Mouse (Mus musculus) cerebellum, postnatal 10 days (tissue): ENCODE data around the gene Rai14.

Experiments used
- DNase-seq, 2 experiments: peaks; one replicate each; pipeline ENCODE4 v3.0.0; 2021; ENCODE audit warnings: mixed read lengths in 2 of 2

Rai14 gene

DNA sequence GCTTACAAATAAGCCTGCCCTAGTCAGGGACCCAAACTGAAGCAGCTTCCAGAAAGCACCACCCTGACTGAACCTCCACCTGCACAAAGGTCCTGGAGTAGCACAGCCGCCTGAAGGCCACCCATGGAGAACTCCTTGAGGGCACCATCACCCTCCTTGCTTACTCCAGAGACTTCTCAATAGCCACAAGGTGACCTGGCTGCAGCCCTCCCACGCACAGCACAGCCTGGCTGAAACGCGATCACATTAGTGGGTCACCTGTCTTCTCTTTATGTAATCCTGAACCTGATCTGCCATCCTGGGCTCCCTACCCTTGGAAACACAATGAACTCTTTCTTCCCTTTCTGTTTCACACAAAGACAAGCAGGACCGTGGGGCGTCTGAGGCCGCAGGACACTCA is 27.1 kb downstream of the Rai14 start:
- no peak for DNase-seq

DNA sequence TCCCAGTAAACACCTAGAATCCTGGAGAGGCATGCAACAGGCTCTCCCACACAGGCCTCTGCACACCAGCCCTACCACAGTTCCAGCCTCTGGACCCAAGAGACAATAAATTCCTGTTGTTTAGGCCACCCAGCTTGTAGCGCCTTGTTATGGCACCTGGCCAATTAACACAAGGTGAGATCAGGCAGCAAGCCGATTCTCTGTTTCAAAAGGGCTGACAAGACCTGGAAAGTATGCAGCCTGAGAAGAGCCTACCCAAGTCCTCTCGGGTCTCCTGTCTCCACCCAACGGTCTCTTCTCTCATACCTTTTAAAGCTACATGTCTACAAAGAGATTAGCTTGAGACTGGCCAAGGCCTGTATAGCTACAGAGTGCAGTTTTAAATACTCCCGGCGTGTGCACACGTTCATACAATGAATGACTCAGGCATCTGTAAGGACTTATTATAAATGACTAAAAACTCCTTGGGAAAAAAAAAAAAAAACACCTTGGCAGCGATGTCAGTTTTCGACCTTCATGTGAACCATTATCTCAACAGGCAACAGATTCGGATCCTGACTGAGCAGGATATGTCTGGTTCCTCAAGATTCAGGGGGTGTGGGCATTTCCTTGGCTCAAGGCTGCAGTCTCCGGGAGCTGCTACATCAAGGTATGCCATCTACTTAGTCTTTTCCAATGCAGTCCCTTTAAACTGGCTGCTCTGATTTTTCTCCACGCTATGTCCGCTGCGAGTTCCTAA is 28.6 kb downstream of the Rai14 start:
- no peak for DNase-seq

DNA sequence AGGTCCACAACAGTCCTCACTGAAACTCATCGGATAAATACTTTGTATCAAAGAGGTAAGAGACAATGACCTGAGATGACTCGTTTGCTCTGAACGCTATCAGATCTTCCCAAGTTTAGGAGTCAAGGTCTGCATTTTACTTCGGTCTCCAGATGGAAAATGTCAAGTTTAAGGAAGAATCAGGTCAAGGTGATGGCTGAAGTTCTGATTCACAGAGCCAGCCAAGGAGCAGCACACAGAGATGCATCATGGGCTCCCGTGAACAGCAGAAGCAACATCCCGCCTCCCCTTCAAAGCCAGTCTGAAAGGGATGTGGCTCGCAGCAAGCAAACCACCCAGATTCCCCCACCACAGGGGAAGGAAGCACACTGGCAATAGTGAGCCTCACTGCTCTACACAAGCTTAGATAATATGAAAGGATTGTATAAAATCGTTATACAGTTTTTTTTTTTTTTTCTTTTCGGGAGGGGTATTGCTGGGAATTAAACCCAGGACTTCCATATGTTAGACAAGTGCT is 30.7 kb downstream of the Rai14 start:
- DNase-seq: no peak

DNA sequence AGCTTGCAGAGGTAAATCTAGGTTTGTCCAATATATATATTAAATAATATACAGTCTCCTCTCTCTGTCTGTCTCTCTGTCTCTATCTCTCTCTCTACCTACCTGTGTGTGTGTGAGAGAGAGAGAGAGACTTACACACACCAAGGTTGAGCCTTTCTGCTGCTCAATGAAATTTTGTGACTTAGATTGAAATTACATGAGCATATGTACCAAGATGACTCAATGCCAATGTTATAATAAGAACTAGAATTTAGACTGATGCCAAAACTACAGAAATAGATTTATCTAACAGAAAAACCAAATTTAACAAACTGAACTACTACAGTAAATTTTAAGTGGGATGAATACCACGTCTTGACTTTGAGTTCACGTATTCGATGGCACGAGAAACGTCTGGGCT is 33.9 kb downstream of the Rai14 start:
- DNase-seq: no peak

DNA sequence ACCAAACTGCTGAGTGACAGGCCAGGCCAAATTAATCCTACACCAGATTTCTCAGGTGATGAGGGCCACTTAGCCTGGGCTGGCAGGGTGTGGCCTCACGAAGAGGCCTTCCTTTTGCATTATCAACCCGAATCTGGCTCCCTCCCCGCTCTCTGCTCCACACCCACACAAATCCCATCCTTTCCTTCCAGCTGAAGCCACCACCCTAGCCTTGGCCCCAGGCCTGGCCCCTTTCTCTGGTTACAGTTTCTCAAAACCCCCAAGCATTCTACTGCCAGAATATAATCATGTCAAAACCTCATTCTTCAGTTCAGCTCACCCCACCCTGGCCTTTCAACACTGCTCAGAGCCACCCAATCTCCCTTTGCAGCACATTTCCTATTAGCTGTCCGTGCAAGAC is 34.9 kb downstream of the Rai14 start:
- DNase-seq: no peak

DNA sequence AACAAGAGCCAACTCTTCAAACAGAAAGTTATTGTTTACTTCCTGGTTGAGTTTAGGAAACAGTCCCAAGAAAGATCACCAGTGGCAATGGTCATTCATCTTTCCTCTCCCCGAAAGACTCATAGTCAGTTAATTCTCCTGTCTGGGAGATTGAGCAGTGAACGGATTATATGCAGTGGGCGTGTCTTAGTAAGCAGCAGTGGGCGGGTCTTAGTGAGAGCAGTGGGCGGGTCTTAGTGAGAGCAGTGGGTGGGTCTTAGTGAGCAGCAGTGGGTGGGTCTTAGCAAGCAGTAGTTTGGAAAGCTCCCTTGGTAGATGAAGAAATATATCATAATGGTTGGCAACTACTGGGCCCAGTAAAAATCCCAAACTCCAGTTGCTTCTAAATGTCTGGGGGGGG is 38.6 kb downstream of the Rai14 start:
- DNase-seq: no peak

- DNase-seq: no peak
These were observed 41.5 kb downstream of the Rai14 start for GRCm38 (mm10) chr15:10672880-10673279.

DNA sequence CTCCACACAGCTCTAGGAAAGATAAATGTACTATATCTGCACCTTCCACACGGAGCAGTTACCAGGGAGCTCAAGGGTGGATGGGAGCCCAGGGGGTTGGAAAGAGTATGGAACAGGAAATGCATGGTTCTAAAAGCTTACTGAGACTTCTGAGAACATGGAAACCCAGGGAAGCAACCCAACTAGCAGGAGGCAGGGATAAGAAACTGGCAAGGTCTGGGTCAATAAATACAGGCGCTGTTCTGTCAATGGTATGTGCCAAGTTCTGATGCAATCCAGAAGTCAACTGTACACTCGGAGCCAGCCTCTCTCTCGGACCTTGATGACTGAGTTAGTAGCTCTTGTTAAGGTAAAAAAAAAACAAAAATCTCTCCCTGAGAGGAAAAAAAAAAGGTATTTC is 42.6 kb downstream of the Rai14 start:
- DNase-seq: no peak

DNA sequence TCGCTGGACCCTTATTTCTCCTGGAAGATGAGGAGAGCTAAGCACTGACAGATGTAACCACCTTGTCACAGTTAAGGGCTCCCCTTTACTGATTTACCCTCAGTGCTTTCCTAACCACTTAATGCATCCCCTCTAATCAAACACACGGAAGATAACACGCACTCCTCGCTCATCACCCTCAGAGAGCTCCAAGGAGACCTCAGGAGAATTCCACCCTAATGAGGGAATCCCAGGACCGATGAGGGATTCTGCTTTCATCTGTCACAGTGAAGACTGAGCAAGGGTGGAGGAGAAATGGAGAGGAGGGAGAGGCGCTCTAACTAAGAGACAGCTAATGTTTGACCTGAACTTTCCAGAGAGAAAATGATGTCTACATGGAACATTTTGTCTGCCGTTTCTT is 44.3 kb downstream of the Rai14 start:
- DNase-seq: no peak

GRCm38 (mm10) chr15:10668120-10668900 is 46.1 kb downstream of the Rai14 start:
- DNase-seq: no peak

GRCm38 (mm10) chr15:10665816-10666215 is 48.6 kb downstream of the Rai14 start:
- no peak for DNase-seq

DNA sequence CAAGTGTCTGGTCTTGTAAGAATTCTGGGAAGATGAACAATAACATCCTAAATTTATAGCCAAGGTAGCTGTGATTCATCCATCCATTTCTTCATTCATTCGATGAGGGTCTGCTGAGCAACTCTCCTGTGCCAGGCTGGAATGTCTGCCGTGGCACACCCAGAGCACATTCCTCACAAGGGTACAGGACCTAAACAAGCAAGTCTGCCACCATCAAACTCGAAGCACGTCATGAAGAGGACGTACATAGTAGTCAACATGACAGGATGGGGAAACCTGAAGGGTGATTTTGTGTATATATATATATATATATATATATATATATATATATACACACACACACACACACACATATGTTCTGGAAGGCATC is 49.9 kb downstream of the Rai14 start:
- DNase-seq: no peak

DNA sequence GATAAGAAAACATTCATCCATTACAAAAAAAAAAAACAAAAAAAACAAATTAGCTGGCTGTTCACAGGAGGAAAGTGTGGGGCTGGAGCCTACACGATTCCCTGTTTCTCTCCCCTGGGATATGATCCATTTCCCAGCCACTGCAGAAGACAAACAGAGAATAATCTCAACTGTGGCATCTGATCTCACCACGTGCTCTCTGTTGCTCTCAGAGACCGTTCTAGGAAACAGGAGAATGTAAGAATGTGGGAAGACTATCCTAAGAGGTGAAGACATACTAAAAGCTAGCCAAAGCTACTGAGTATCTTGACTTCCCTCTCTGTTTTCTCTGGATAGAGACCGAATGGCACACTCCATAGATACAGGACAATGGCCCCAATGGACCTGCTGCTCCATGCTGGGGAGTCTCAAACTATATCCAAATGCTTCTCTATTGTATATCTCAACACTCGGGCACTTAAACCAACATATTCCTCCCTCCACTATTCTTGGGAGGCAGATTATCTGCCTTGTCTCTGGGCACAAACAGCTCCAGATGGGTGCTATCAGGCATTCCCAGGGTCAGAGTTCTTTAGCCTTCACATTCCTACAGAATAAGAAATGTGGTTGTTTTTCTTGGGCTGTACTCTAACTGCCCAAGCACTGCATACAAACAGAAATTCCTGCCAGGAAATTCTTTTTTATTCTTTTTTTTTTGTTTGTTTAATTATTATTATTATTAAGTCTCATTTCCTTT is 50.5 kb downstream of the Rai14 start:
- DNase-seq: no peak

DNA sequence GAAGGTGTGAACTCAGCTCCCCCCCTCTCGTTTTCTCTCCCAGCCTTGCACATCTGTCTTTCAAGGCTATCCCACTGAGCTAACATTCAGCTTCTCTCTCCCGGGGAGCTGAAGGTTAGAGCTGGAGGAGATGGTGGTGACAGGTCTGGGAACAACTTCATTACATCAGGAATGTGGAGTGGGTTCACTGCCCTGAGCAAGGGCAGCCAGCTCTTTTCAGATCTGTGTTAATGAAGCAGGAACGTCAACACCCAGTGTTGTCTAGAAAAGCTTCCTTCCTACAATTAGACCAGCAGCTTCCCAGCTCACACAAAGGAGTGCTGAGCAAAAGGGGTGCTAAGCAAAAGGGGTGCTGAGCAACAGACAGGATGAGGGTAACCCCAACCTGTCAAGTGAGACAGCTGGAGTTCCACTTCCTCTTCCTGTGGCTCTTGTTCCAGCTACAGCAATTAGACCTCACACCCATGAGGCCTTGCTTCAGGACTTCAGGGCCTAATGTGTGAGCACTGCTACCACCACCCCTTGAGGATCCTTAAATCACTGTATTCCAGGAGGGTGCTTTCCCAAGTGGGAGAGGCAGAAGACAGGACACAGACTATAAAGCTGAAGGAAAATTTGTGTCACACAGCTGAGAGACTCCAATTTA is 52.3 kb downstream of the Rai14 start:
- DNase-seq: no peak

- no peak for DNase-seq
These were observed 55.6 kb downstream of the Rai14 start for GRCm38 (mm10) chr15:10658803-10659202.

- DNase-seq: no peak
These were observed 58.3 kb downstream of the Rai14 start for GRCm38 (mm10) chr15:10656146-10656545.

DNA sequence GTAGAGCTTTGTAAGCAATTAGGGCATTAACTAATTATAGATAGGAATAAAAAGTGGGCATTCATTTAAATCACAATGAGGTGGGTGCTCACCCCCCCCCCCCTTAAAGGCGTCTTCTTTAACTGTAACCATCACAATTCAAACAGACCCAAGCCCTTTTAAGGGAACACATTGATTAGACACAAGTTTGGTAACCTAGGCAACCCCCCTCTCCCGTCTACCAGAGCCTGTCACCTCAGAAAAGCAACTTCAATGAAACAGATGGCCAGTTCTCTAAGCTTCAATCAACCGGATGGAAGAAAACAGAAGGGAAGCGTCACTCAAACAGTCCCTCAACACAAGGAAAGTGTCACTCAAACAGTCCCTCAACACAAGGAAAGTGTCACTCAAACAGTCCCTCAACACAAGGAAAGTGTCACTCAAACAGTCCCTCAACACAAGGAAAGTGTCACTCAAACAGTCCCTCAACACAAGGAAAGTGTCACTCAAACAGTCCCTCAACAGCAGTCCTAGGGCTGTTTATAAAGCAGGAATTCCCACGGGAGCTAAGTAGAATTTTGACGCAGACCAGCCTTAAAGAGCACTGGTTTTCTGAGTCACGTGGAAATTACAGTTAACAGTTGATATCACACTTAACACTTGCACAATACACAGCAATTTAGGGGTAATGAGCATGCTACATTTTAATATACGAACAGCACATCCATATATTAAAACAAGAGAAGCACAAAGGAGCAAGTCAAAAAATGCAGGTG is 59.1 kb downstream of the Rai14 start:
- peak in 1 of 2 experiments; percentile 9 for DNase-seq

DNA sequence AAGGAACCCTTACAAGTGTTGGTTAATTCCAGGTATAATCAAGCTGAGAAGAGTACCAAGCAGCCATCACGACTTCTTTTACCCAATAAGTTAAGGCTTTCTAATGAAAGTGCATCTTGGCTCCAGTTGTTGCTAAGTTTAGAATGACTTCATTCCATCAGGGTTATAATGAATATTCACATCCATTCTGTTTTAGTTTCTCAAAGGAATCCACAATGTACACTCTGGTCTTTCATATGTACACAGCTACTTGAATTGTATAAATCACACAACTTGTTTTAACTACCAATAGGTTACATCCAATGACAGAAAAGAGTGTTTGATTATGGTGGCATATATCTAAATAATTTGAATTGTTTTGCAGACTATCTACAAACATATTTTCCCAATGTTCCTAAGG is 59.7 kb downstream of the Rai14 start:
- DNase-seq: no peak

DNA sequence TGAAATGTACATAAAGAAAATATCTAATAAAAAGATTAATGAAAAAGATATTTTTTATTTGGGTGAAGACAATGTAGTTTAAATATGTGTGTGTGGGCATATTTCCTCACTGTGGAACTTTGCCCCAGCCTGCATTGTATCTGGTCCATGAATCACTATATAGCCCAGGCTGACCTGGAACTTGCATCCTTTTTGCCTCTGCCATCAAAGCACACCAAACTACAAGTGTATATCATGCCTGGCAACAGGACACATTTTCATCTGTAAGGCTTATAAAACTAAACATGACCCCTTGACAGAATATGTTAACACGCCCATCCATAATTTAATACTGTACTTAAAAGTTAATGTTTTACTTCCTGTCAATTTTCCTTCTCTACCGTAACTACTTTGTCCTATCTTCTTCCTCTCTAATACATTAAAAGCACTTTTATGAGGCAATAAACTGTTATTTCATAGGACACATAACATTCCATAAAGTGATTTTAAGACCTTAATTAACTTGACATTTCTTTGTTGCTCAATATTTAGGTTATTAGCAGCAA is 61.4 kb downstream of the Rai14 start:
- DNase-seq: no peak

DNA sequence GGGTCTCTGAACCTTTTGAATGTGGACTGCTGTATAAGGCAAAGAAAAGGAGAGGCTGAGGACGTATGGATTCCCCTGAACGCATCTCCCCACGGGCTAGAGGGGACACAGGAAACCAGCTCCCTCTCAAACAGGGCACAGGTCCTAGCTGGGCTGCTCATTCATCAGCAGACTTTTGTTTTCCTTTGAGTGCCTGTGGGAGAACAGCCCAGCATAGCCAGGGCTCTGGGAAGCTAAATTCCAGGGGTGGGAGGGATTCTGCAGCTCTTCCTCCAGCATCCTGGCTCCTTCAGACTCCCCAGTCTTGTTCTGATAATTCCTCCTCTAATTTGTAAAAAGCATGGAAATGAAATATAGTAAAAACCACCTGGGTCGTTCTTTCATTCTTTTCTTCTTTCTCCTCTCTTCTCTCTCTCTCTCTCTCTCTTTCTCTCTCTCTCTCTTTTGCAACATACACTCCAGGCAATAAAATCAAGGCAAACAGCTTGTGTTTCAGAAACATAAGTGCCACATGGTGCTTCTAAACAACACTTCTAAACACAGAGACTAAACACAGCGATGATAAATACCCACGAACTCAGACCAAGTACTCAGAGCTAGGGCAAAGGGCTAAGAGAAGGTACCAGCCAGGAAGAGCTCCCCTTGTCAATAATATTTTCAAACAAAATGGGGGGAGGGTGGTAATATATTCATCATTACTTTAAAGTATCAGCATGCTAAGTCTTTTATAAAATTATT is 65.9 kb downstream of the Rai14 start:
- peak in 1 of 2 experiments; percentile 9 for DNase-seq

- DNase-seq: no peak
These were observed 68.1 kb downstream of the Rai14 start for GRCm38 (mm10) chr15:10646297-10646696.
